Mouse (Mus musculus): ENCODE results near the gene Tex19.1.
"Not testable (repeated sequence)": the region's sequence is repeated elsewhere in the genome, so short reads cannot be mapped to it uniquely, and the experiment has no call there.

Gene Tex19.1

DNA sequence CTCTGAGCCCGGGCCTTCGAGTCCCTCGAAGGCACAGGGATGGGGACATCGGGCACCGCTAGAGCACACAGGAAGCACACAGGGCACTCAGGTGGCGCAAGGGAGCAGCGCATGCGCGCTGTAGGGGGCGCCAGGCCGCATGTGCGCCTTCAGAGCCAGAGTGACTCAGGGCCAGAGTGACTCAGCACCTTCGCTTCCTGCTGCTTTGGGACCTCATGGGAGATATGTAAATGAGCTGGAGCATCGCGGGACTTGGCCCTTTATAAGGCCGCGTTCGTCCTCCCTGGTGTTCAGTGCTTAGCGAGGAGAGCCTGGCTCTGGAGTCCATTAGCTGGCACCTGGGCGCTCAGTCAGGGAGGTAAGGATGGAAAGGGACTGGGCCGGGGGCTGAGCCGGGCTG lies at the start of gene Tex19.1:
Gene Tex19.1, plus strand, starts transcription at position 279 of the 400 bp plus-strand sequence.
- DNase-seq (ENCODE audit: low spot score): peak; percentile 50

DNA sequence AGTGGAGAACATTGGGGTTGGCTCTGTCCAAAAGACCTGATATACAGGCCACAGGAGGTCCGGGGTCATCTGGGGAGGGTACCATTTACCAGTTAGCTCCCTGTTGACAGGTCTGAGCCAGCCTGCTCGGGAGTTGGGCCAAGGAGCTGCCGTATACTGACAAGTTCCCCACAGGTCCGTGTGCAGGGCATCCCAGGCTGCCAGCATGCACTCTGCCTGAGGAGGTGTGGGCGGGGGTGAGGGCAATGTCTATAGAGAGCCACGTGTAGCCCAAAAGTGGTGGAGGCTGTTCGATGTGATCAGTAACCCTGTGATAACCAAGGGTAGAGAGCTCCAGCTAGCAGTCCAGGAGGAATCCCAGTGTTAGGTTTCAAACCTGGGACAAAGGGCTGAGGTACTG lies 46.2 kb upstream of the Tex19.1 start:
- DNase-seq (ENCODE audit: low spot score): no peak

DNA sequence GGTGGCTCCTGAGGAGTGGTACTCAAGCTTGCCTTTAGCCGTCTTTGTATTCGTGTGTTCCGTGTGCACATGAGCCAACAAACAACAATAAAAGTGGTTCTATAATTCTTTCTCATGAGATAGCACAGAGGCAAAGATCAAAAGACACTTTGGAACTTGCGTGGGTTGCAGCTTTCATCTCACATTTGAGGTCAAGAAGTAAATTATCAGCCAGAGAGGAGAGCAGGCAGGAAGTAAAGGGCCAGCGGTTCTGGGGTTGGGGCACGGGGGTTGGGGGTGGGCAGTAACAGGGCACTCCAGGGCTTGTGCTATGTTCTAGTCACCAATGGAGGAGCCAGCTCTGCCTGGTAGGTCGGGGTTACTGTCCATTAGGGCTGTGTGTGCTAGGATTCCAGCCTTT lies 45.3 kb upstream of the Tex19.1 start:
- no peak for DNase-seq (ENCODE audit: low spot score)

DNA sequence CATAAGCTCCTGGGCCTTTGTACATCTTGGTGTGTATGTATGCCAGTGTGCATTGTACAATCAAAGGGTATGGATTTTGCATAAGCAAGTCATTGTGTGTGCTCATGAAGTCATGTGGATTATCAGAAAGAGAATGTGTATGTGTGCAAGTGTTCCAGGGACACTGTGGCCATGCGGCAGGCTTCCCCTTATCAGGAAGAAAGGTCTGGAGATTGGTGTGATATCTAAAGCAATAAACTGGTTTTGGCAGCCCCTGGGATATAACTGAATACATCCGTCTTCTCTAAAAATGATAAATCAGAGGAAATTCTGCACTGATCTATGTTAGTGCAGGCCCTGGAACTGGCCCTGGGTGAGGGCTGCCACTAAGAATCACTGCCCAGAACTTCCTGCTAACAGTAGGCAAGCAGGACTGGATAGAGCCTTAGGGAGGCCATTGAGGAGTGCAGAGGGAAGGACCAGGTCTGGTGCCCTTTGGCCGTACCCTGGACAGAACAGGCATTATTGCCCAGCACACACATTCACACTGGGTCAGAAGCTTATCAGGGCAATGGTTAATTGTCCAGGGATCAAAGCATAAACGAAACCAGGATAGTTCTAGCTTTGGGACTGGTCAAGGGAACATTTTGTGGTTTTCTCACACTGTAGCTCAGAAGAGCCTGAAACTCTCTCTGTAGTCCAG lies 44.7 kb upstream of the Tex19.1 start:
- no peak for DNase-seq (ENCODE audit: low spot score)

DNA sequence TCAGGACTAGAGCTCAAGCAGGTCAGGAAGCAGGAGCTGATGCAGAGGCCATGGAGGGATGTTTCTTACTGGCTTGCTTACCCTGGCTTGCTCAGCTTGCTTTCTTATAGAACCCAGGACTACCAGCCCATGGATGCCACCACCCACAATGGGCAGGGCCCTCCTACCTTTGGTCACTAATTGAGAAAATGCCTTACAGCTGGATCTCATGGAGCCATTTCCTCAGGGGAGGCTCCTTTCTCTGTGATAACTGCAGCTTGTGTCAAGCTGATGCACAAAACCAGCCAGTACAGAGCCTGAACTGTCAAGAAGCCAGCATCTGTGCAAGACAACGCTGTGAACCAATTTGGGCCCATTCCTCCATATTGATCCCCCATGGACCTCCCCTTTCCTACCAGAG lies 38.7 kb upstream of the Tex19.1 start:
- DNase-seq (ENCODE audit: low spot score): not testable (repeated sequence)

DNA sequence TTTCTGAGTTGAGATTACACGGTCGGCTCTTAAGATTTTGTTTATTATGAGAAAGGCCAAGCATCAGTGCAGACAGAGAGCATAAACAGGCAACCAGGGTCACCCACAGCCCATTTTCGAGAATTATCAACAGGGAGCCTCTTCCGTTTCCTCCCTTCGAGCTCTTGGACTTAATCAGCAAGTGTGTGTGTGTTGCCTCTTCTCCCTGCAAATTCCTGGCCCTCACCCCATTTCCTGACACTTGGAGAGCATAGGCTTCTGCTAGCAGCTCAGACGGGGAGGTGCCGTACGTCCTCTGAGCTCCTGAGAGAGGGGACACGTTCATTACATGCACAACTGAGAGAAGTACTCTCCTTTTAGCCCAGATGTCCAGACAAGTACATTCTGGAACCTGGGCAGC lies 37.9 kb upstream of the Tex19.1 start:
- peak; percentile 51 for DNase-seq (ENCODE audit: low spot score)

DNA sequence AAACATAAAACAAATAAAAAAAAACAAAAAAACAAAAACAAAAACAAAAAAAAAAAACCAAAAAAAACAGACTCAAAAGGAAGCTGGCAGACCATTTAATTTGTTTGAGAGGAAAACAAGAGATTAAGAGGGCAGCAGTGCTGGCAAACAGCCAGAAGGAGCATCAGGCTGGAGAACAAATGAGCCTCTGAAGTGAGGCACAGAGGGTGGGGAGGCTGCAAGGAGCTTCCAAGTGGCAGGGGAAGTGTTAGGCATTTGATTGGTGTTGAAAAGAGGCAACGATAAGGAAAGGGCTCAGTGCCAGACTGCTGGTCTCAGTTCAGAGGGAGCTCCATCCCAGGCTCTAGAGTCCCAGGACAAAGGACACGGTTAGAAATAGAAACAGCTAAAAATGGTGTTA lies 36.0 kb upstream of the Tex19.1 start:
- peak; percentile 83 for DNase-seq (ENCODE audit: low spot score)

DNA sequence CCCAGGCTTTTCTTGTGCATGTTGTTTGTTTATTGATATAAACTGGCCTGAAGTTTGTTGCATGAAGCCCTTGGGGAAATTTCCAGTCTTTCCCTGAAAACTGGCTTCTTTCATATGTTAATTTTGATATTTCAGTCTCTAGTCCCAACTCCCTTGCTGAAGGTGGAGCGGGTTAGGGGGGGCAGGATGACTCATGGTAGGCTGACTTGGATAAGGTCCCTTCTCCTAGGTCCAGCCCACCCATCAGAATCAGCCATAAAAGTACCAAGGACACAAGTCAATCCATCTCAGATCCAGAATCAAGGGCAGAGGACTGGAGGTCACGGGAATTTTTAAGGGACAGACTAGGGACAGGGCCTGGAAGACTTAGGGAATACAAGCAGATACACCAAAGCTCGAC lies 34.9 kb upstream of the Tex19.1 start:
- peak; percentile 35 for DNase-seq (ENCODE audit: low spot score)

DNA sequence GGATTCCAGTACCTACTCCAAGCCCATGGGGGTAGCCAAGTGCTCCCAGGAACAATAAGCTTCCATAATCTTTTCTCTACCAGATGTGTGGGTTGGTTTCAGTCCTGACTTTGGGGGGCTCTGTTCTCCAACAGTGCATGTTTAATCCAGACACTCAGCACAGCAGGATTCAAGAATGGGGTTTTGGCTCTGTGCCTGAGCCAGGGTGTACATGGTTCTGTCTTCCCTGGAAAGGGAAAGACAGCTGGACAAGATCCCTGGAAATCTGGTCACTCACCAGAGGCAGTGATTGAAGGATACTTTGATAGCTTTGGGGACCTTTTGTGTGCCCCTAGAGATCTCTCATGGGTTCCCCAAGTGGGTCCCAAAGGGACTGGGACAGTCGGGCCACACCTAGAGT lies 34.3 kb upstream of the Tex19.1 start:
- peak; percentile 54 for DNase-seq (ENCODE audit: low spot score)

DNA sequence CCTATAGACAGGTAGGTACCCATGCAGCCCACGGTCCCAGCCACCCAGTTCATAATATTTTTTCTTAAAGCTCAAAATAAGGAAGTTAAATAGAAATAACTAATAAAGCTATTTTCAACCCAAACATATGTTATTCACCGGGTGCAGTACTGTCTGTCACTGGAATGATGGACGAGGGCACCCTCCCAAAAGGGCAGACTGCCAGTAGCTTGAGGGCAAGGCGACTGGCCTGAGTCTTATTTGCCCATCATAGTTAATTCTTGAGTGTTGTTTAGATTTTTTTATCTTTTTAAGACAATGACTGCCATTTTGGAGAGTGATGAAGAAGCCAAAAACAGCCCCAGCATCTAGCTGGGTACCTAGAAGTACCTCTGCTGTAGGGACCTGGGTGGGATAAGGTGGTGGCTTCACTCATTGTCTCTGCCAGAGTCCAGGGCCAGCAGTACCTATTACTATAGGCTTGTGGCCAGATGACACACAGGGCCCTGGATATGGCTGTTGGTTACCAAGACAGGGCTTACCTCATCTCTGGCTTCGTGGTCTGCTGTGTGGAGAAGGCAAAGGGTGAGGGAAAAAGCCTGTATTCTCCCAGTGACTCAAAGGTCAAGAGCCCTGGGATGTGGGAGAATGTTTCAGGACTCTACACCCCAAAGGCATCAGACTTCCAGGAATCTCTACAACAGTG lies 33.7 kb upstream of the Tex19.1 start:
- peak; percentile 44 for DNase-seq (ENCODE audit: low spot score)

DNA sequence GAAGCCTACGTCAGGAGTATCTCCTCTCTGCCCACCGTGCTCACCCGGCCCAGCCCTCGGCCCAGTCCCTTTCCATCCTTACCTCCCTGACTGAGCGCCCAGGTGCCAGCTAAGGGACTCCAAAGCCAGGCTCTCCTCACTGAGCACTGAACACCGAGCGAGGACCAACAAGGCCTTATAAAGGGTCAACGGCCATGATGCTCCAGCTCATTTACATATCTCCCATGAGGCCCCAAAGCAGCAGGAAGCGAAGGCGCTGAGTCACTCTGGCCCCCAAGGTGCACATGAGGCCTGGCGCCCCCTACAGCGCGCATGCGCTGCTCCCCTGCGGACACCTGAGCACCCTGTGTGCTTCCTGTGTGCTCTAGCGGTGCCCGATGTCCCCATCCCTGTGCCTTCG lies 27.8 kb upstream of the Tex19.1 start:
- peak; percentile 73 for DNase-seq (ENCODE audit: low spot score)

DNA sequence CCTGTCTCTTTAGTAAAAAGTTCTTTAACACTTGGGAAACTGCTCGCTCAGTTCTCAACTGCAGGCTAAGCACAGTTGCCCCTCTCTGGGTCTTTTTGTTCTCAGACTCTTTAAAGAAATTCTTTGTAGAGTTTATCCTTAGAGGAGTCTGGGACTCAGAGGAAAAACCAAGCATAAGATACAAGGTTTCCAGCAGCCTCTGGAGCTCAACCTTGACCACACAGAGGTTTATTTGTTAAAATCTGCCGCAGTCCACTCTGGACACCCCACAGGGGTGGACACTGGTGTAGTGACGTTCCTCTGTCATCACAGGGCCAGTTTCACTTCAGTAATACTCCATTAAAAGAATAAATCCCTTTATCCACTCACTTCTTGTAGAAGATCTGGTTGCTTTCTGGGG lies 27.4 kb upstream of the Tex19.1 start, which contains the start of gene Tex19.2:
Gene Tex19.2, minus strand, starts transcription at position 101 of the 400 bp plus-strand sequence.
- DNase-seq (ENCODE audit: low spot score): no peak

DNA sequence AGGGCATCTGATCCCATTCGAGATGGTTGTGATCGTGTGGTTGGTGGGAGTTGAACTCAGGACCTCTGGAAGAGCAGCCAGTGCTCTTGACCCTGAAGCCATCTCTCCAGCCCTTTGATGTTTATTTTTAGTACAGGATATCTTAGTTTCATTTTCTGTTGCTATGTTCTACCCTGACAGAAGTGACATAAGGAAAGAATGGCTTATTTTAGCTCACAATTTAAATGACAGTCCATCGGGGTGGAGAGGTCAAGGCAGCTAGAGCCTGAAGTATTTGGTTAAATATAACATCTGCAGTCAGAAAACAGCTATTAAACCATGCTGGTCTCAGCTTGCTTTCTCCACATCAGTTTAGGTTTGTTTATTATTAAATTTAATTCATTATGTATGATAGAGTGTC lies 24.8 kb upstream of the Tex19.1 start:
- DNase-seq (ENCODE audit: low spot score): no peak

DNA sequence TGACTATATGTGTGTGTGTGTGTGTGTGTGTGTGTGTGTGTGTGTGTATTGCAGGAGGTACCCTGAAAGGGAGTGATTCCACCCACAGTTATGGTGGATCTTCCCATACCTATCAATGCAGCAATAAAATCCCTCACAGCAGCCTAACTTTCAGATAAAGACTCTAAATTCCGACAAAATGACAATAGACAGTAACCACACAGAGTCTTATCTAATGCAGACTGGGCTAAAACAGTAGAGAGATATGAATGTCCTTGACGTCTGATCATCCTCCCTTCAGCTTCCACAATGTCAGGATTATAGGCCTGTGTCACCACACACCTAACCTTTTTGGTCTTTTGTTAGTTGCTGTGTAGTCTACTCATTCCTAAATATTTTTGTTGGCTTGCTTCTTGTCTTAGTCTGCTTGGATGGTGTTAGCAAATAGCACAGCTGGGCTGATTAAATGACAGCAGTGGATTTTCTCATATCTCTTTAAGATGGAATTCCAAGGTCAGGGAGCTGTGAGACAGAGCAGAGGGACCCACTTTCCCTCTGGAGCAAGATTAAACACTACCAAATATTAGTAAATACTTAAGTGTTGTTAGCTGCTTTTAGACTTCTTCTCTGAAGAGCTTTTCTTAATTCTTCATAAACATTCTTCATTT lies 23.8 kb upstream of the Tex19.1 start:
- DNase-seq (ENCODE audit: low spot score): no peak

DNA sequence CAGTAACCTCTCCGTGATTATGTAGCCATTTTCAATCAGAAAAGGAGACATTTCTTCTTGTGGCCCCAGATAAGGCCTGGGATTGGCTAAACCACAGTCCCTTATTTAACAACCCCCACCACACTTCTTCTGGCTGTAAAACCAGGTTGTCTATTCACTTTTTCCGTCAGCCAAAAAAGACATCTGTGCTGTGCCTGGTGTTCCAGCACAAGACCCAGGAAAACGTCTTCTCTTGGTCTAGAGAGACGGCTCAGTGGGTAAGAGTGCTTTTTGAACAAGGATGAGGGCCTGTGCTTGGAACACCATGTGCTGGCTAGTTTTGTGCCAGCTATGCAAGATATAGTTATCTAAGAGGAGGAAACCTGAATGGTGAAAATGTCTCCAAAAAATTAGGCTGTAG lies 22.5 kb upstream of the Tex19.1 start:
- no peak for DNase-seq (ENCODE audit: low spot score)

DNA sequence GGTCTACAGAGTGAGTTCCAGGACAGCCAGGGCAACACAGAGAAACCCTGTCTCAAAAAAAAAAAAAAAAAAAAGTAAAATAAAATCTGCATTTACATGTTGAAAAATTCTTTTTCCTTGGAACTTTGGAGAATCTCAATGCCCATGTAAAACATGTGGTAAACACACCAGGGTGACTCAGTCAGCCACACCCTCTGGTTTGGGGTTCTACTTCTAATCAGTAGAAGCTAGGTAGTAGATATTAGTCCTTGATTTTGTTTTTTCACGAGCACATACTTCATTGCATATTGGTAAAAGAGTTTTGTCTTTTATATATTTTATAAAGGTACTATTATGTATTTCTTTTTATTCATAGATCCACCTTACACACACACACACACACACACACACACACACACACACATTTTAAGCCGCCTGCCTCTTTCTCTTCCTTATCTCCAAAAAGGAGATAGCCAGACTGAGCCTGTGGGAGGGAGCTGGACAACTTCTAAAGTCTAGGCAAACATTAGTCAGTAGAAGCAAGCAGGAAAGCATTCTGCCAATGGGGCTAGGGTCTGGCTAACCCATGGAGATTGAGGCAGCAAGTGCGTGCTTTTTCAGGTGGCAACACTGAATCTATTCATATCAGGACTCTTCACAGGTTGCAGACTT lies 20.3 kb upstream of the Tex19.1 start:
- no peak for DNase-seq (ENCODE audit: low spot score)

DNA sequence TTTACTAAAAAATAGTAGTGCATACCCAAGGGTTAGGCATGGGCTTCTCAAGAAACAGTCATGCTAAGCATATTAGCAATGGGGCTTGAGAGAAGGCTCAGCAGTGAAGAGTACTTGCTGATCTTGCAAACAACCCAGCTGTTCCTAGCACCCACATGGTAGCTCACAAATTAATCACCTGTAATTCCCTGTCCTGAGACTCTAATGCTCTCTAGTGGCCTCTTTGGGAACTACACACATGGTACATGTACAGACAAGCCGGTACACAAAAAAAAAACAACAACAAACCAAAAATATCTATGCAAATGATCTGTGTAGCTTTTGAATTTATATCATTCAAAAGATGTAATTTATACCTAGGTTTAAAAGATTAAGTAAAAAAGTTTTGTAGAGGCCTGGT lies 19.5 kb upstream of the Tex19.1 start:
- DNase-seq (ENCODE audit: low spot score): no peak

DNA sequence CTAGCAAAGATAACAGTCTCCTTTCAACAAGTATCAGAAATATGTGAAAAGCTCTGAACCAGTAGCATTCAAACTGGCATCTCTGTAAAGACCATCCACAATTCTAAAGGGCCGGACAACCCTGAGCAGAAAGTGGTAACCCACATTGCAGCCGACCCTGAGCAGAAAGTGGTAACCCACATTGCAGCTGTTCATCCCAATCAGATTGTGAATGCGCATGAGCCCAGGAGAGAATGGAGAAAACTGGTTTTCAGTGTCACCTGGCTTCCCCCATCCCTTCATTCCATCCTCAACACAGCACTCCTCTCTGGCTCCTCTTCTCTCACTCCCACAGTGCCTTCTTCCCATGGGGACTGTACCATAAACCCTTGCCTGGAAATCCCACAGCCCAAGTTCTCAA lies 18.5 kb upstream of the Tex19.1 start:
- DNase-seq (ENCODE audit: low spot score): no peak

DNA sequence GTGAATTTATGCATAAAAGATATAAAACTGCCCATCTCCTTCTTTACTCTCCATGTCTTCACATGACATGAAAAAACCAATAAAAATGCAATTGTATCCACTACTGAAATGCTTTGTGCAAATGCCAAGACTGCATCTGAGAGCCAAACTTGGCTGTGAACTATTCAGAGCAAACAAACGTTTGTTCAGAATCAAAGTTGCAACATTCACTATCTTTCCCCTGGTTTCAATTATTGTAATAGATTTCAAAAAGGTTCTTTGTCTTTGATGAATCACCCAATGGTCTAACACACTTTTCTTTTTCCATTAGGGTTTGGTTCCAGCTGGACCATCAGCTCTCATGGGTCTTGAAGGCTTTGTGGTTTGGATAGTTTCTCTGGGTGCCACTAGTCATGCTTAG lies 16.3 kb upstream of the Tex19.1 start:
- DNase-seq (ENCODE audit: low spot score): no peak

DNA sequence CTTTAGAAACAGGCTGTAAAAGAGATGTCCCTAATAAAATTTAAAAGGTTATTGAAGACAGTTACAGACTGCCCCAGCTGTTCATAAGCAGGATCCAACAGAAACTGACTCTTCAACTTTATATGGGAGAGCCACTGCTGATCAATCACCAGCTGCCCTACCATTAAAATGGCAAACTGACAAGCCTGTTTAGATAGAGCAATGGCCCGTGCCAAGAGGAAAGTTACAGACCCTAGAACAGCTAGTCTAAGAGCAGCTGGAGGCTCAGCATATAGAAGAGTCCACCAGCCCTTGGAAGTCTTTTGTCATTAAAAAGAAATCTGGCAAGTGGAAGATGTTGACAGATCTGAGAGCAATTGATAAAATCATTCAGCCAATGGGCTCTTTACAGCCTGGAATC lies 11.3 kb upstream of the Tex19.1 start:
- DNase-seq (ENCODE audit: low spot score): no peak

DNA sequence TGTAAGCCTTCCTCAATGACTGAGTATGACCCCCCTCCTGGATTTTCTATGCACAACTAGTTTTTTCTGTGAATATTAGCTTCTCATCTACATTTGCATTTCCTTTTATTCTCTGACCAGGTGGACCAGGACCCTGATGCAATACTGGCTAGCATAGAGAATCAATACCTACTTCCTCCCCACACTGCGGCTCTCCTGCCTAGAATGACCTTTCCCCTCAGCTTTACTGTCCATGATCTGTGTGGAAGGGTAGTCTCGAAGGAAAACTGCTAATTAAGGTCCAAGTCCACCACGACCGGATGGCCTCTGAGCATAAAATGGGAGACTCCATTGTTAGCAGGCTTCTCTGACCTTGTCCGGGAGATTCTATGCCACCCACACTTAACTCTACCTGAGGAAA lies 8.3 kb upstream of the Tex19.1 start:
- DNase-seq (ENCODE audit: low spot score): no peak

DNA sequence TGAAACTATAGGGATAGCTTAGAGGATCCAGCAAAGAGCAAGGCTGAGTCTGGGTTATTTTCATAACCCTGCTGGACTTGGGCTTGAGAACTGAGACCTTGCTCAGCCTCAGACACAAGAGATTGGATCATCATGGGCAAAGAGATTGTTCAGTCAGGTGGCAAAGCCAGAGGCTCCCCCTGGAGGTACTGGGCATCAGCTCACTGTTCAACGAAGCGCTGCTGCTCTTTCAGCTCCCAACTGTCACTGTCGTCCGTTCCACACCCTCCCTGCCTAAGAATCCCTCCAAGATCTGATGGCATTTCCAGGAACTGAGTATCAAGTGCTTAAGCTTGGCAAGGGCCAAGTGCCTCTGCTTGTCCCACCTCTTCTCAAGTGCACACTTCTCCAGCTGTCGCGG lies 7.2 kb upstream of the Tex19.1 start:
- DNase-seq (ENCODE audit: low spot score): no peak

Data from testis, postnatal 10 days (tissue).